Mouse (Mus musculus) cortical plate, adult 2 months (tissue): Measurements from ENCODE around the gene Chrnb1.

Source experiments
- CTCF ChIP-seq: fragments of 200-500 bp; IDR thresholded peaks from 2 replicates; pipeline ENCODE4 v1.5.1; 2011; ENCODE audit warnings: mild to moderate bottlenecking, control low read depth, low read length; ENCODE audit not compliant: insufficient read depth; ENCODE audit errors: extremely low read depth
- POLR2A ChIP-seq: fragments of 200-500 bp; IDR thresholded peaks from 2 replicates; pipeline ENCODE4 v1.6.1; 2011; ENCODE audit warnings: mild to moderate bottlenecking, low read length, control low read depth; ENCODE audit not compliant: insufficient read depth; ENCODE audit errors: extremely low read depth

DNA sequence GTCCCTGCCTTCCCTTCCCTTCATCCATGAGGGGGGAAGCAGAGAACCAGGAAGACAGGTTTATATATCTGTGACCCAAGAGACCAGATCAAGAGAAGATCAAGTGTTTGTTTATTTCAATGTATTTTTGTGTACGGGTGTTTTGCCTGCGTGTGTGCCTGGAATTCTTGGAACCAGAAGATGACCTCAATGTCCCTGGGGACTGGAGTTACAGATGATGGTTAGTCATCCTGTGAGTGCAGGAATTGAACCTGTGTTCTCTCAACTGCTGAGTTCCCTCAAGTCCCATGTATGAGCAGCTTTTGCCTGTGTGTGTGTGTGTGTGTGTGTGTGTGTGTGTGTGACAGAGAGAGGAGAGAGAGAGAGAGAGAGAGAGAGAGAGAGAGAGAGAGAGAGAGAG is 11.9 kb upstream of the Chrnb1 start:
- no peak for TF ChIP-seq CTCF
- TF ChIP-seq POLR2A, result no peak
